Mouse (Mus musculus) forebrain, embryonic 13.5 days (tissue): Measurements from ENCODE around the gene Nhlrc4. TPM values are rescaled to one million over a fixed set of nuclear protein-coding genes. Genes with fewer than 3 reads are reported as not detected.

Experiments
- ATAC-seq: fragments of 200-750 bp; cut with Nextera tagmentation; 2 replicates; pipeline ENCODE4 v1.8.0; 2017
- H3K27ac ChIP-seq: fragments of 300-500 bp; sonication (generic); 2 replicates; pipeline ENCODE4 v1.5.1; 2015; ENCODE audit warnings: inconsistent platforms, mild to moderate bottlenecking, moderate library complexity
- H3K27me3 ChIP-seq: fragments of 300-500 bp; sonication (generic); 2 replicates; pipeline ENCODE4 v1.6.1; 2015; ENCODE audit warnings: mild to moderate bottlenecking, inconsistent platforms
- H3K36me3 ChIP-seq: fragments of 300-500 bp; sonication (generic); 2 replicates; pipeline ENCODE4 v1.6.1; 2015; ENCODE audit warnings: mild to moderate bottlenecking, inconsistent platforms; ENCODE audit not compliant: poor library complexity, severe bottlenecking
- H3K4me1 ChIP-seq: fragments of 300-500 bp; sonication (generic); 2 replicates; pipeline ENCODE4 v1.6.1; 2015; ENCODE audit warnings: inconsistent platforms
- H3K4me2 ChIP-seq: fragments of 300-500 bp; sonication (generic); 2 replicates; pipeline ENCODE4 v1.6.1; 2015; ENCODE audit warnings: inconsistent platforms, mild to moderate bottlenecking, moderate library complexity
- H3K4me3 ChIP-seq: fragments of 300-500 bp; sonication (generic); 2 replicates; pipeline ENCODE4 v1.5.1; 2015; ENCODE audit warnings: mild to moderate bottlenecking, inconsistent platforms
- H3K9ac ChIP-seq: fragments of 300-500 bp; sonication (generic); 2 replicates; pipeline ENCODE4 v1.6.1; 2015; ENCODE audit warnings: mild to moderate bottlenecking, inconsistent platforms
- H3K9me3 ChIP-seq: fragments of 300-500 bp; sonication (generic); replicated peaks from 2 replicates; pipeline ENCODE4 v1.6.1; 2016; ENCODE audit warnings: inconsistent platforms
- WGBS: fragments of 180-500 bp; shearing (Covaris S2); methylation state at CpG from one replicate; pipeline ENCODE4 v1.1.7; 2015; 5-methylcytosine and 5-hydroxymethylcytosine counted together
- polyA plus RNA-seq: library from polyadenylated mRNA; unstranded; fragments of >200 nt; fragmentation: Nextera tagmentation; extraction: Ambion mirVana; gene quantifications from 2 replicates; pipeline ENCODE4 v1.2.1, GENCODE M21; 2015

Nhlrc4 gene
- not detected in 2 replicates for polyA plus RNA-seq

GRCm38 (mm10) chr17:25944366-25945163, at the start of gene Nhlrc4, which contains the start of gene Pigq:
Nhlrc4 (minus strand) TSS chr17:25944961.
Pigq (minus strand) TSS chr17:25944936.
- H3K4me2 ChIP-seq: no peak within 1 kb of the TSS
- no peaks in the 10 kb centered on the region for H3K36me3 ChIP-seq
- H3K27ac ChIP-seq: no peak within 1 kb of the TSS
- peaks cover 1% of the 10 kb centered on the region; the same call in 1 of the 2 replicates for H3K27me3 ChIP-seq
- 56% methylated on average over 6 of the region's 6 CpGs for WGBS
- no peak within 1 kb of the TSS for H3K9ac ChIP-seq
- no peak for ATAC-seq
- no peak within 1 kb of the TSS for H3K4me3 ChIP-seq
- peaks cover 15% of the 10 kb centered on the region for H3K4me1 ChIP-seq
- no peaks in the 10 kb centered on the region for H3K9me3 ChIP-seq

GRCm38 (mm10) chr17:25993489-25993888, 48.7 kb upstream of the Nhlrc4 start:
- peaks cover 95% of the 10 kb centered on the region for H3K36me3 ChIP-seq
- no peaks in the 10 kb centered on the region for H3K4me1 ChIP-seq

GRCm38 (mm10) chr17:25992274-25992673, 47.5 kb upstream of the Nhlrc4 start:
- Histone ChIP-seq H3K36me3 (peaks cover 85% of the 10 kb centered on the region), H3K4me1 (no peaks in the 10 kb centered on the region), H3K9me3 (no peaks in the 10 kb centered on the region), H3K4me2 (no peak overlapping the region), H3K4me3 (no peak overlapping the region), H3K27ac (no peak overlapping the region), H3K27me3 (no peaks in the 10 kb centered on the region), H3K9ac (no peak overlapping the region)
- ATAC-seq: no peak
- WGBS: 96% methylated on average over 4 of the region's 4 CpGs

More at GRCm38 (mm10) chr17:25993489-25993888, 48.7 kb upstream of the Nhlrc4 start:
- Histone ChIP-seq H3K27me3 (no peaks in the 10 kb centered on the region), H3K27ac (no peak overlapping the region), H3K9ac (no peak overlapping the region), H3K9me3 (no peaks in the 10 kb centered on the region), H3K4me3 (no peak overlapping the region), H3K4me2 (no peak overlapping the region)
- ATAC-seq: no peak
- WGBS: 90% methylated on average over 3 of the region's 3 CpGs

- H3K4me3 ChIP-seq: no peak overlapping the region
- peaks cover 3% of the 10 kb centered on the region; the same call in 1 of the 2 replicates for H3K4me1 ChIP-seq
- H3K4me2 ChIP-seq: no peak overlapping the region
- no peaks in the 10 kb centered on the region for H3K9me3 ChIP-seq
- 91% methylated on average over 5 of the region's 5 CpGs for WGBS
- H3K9ac ChIP-seq: no peak overlapping the region
- no peak for ATAC-seq
- no peaks in the 10 kb centered on the region for H3K27me3 ChIP-seq
- H3K36me3 ChIP-seq: peaks cover 66% of the 10 kb centered on the region
- H3K27ac ChIP-seq: no peak overlapping the region
Measured at GRCm38 (mm10) chr17:25990331-25990730, 45.6 kb upstream of the Nhlrc4 start.

GRCm38 (mm10) chr17:25985306-25986294, 40.8 kb upstream of the Nhlrc4 start, which contains the start of gene Capn15:
Capn15 (minus strand) TSS chr17:25985796.
- H3K4me1 ChIP-seq: peaks cover 28% of the 10 kb centered on the region
- H3K36me3 ChIP-seq: peaks cover 23% of the 10 kb centered on the region
- peak within 1 kb of the TSS; percentile 79 for H3K27ac ChIP-seq
- WGBS: under 1% methylated on average over 84 of the region's 91 CpGs
- peak within 1 kb of the TSS; percentile 90 for H3K4me2 ChIP-seq
- H3K4me3 ChIP-seq: peak within 1 kb of the TSS; percentile 89
- no peaks in the 10 kb centered on the region for H3K27me3 ChIP-seq
- peak within 1 kb of the TSS; percentile 92 for H3K9ac ChIP-seq
- no peaks in the 10 kb centered on the region for H3K9me3 ChIP-seq
- ATAC-seq: peak; percentile 100

- Histone ChIP-seq H3K9me3 (no peaks in the 10 kb centered on the region), H3K27me3 (no peaks in the 10 kb centered on the region), H3K4me3 (peak overlapping the region; percentile 89), H3K9ac (peak overlapping the region; percentile 92), H3K36me3 (peaks cover 15% of the 10 kb centered on the region), H3K4me2 (peak overlapping the region; percentile 90), H3K27ac (peak overlapping the region; percentile 79), H3K4me1 (peaks cover 28% of the 10 kb centered on the region)
- WGBS: 11% methylated on average over 17 of the region's 17 CpGs
- peak; percentile 22 for ATAC-seq
Measured at GRCm38 (mm10) chr17:25984556-25985305, 40.0 kb upstream of the Nhlrc4 start.

- peak overlapping the region; percentile 89 for H3K4me3 ChIP-seq
- peaks cover 10% of the 10 kb centered on the region for H3K36me3 ChIP-seq
- no peak for ATAC-seq
- peak overlapping the region; percentile 90 for H3K4me2 ChIP-seq
- WGBS: 100% methylated on average over 1 of the region's 1 CpGs
- H3K9me3 ChIP-seq: no peaks in the 10 kb centered on the region
- H3K27ac ChIP-seq: no peak overlapping the region
- H3K27me3 ChIP-seq: no peaks in the 10 kb centered on the region
- peak overlapping the region; percentile 92; the same call in 1 of the 2 replicates for H3K9ac ChIP-seq
- H3K4me1 ChIP-seq: peaks cover 28% of the 10 kb centered on the region
Measured at GRCm38 (mm10) chr17:25984066-25984465, 39.3 kb upstream of the Nhlrc4 start.

- WGBS: 90% methylated on average over 3 of the region's 3 CpGs
- Histone ChIP-seq H3K27me3 (no peaks in the 10 kb centered on the region), H3K4me3 (no peak overlapping the region), H3K4me2 (no peak overlapping the region), H3K36me3 (peaks cover 7% of the 10 kb centered on the region; the same call in 1 of the 2 replicates), H3K9ac (no peak overlapping the region), H3K27ac (no peak overlapping the region), H3K4me1 (peaks cover 28% of the 10 kb centered on the region), H3K9me3 (no peaks in the 10 kb centered on the region)
- no peak for ATAC-seq
Measured at GRCm38 (mm10) chr17:25982913-25983312, 38.2 kb upstream of the Nhlrc4 start.

GRCm38 (mm10) chr17:25980854-25981253, 36.1 kb upstream of the Nhlrc4 start:
- Histone ChIP-seq H3K4me1 (peaks cover 24% of the 10 kb centered on the region), H3K36me3 (0 out of 2 replicates have a peak, but pooled peaks cover 11% of the 10 kb centered on the region), H3K4me2 (no peak overlapping the region), H3K9me3 (no peaks in the 10 kb centered on the region), H3K27me3 (no peaks in the 10 kb centered on the region), H3K27ac (no peak overlapping the region), H3K4me3 (no peak overlapping the region), H3K9ac (no peak overlapping the region)
- ATAC-seq: no peak
- WGBS: 92% methylated on average over 5 of the region's 5 CpGs

GRCm38 (mm10) chr17:25979829-25980738, 35.3 kb upstream of the Nhlrc4 start:
- whole genome bisulfite sequencing: 93% methylated on average over 5 of the region's 5 CpGs
- H3K27me3 ChIP-seq: no peaks in the 10 kb centered on the region

More at GRCm38 (mm10) chr17:25979829-25980738, 35.3 kb upstream of the Nhlrc4 start:
- ATAC-seq: no peak
- no peak overlapping the region for H3K9ac ChIP-seq
- H3K9me3 ChIP-seq: no peaks in the 10 kb centered on the region
- no peak overlapping the region for H3K27ac ChIP-seq
- H3K4me1 ChIP-seq: peaks cover 24% of the 10 kb centered on the region
- H3K36me3 ChIP-seq: 0 out of 2 replicates have a peak, but pooled peaks cover 11% of the 10 kb centered on the region
- H3K4me2 ChIP-seq: no peak overlapping the region
- no peak overlapping the region for H3K4me3 ChIP-seq
